Mouse (Mus musculus): ENCODE measurements at regions not wholly inside any gene's neighbourhood (a gene's known extent, or its start where the extent isn't known, plus 50 kb on each side); places are given as distances from the start of the nearest gene placed in this dataset.

DNA sequence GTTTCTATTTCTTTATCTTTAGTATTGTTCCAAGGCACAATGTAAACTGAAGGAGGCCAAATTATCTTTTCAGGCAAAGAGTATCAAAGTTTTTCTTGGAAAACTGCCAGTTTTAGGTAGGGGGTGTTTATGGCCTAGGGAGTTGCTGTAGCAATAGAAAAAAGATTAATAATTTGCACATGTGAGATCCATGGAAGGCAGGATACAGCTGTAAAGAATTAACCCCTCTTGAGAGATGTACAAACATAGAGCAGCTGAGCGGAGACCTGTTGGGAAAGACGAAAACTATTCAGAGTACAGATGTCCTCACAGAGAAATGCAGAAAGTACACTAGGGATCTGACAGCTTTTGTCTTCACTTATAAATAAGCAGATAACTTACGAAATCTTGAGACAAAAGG is 176.8 kb downstream of the Fign start:
- Histone ChIP-seq H3K27ac (no peak overlapping the region), H3K4me3 (no peak overlapping the region), H3K36me3 (replicated peaks) (no peaks in the 10 kb centered on the region), H3K27me3 (ENCODE audit: poor library complexity, severe bottlenecking) (no peaks in the 10 kb centered on the region), H3K9me3 (no peaks in the 10 kb centered on the region), H3K4me1 (peaks cover 11% of the 10 kb centered on the region)
- 62% methylated on average over 3 of the region's 3 CpGs for WGBS
- DNase-seq (ENCODE audit: extremely low spot score, low spot score): no peak

GRCm38 (mm10) chr2:63920019-63920418 is 177.8 kb downstream of the Fign start:
- H3K27me3 ChIP-seq (ENCODE audit: poor library complexity, severe bottlenecking): no peaks in the 10 kb centered on the region
- DNase-seq (ENCODE audit: extremely low spot score, low spot score): no peak
- WGBS: 92% methylated on average over 4 of the region's 4 CpGs

DNA sequence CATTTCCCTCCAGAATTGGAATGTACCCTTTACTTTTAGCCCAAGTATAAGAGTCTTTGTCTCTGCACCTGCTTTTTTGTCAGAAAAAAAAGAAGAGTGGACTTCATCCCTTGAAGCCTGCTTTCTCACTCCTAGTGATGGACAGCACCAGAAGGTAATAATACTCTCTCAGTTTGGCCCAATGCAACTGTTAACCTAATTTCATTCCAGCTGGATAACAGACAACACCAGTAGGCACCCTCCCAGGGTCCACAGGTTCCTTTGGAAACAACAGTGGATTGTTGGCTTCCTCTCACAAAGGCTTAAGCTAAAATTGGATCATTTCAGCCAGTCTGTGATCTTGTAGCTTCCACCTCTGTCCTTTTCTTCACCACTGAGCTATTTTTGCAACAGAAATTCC is 197.2 kb downstream of the Fign start:
- DNase-seq (ENCODE audit: extremely low spot score, low spot score): no peak
- Histone ChIP-seq H3K9me3 (no peaks in the 10 kb centered on the region), H3K4me3 (no peak overlapping the region)

More at GRCm38 (mm10) chr2:63920019-63920418, 177.8 kb downstream of the Fign start:
- H3K9me3 ChIP-seq: no peaks in the 10 kb centered on the region
- no peaks in the 10 kb centered on the region for H3K36me3 ChIP-seq (replicated peaks)
- H3K27ac ChIP-seq: no peak overlapping the region
- no peak overlapping the region for H3K4me3 ChIP-seq
- H3K4me1 ChIP-seq: 0 out of 2 replicates have a peak, but pooled peaks cover 3% of the 10 kb centered on the region

DNA sequence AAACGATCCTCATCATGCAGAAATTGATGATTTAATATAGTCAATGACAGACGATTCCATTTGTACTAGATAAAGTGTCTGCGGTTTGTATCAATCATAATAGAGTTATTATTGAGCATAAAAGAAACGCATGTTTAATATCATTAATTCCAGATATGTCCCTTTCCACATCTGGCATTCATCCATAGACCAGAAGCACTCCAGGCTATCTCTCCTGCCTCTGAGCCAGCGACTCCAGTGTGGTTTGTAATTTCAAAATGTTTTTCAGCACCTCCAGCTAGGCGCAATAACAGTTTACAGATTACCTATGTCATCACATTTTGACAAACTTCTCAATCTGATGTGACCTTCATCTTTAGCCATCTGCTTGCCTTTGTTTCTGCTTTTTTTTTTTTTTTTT is 219.4 kb downstream of the Fign start:
- DNase-seq (ENCODE audit: extremely low spot score, low spot score): no peak
- Histone ChIP-seq H3K4me1 (peaks cover 14% of the 10 kb centered on the region; the same call in 1 of the 2 replicates), H3K4me3 (no peak overlapping the region), H3K36me3 (replicated peaks) (no peaks in the 10 kb centered on the region), H3K27ac (no peak overlapping the region), H3K9me3 (no peaks in the 10 kb centered on the region), H3K27me3 (ENCODE audit: poor library complexity, severe bottlenecking) (no peaks in the 10 kb centered on the region)
- WGBS: 84% methylated on average over 6 of the region's 6 CpGs

More for the DNA sequence above, 197.2 kb downstream of the Fign start:
- no peaks in the 10 kb centered on the region for H3K4me1 ChIP-seq
- no peak overlapping the region for H3K27ac ChIP-seq
- no peaks in the 10 kb centered on the region for H3K27me3 ChIP-seq (ENCODE audit: poor library complexity, severe bottlenecking)
- H3K36me3 ChIP-seq (replicated peaks): no peaks in the 10 kb centered on the region

DNA sequence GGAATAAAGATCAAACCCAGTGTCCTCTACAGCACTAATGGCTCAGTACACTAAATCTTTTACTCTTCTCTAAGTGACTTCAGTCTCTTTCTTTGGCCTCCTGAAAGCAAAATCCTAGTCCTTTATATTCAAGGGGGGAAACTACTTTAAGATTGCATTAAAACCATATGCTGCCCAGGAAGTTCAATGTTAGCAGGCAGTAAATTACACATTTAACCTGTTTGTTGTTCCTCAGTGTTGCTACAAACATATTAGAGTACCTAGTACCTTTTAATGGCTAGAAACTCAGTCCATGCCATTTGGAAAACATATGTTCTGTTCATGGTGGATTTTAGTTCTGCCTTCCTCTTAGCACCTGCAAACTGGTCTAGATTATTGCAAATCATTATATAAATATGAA is 220.5 kb downstream of the Fign start:
- Histone ChIP-seq H3K36me3 (replicated peaks) (no peaks in the 10 kb centered on the region), H3K9me3 (no peaks in the 10 kb centered on the region), H3K4me3 (no peak overlapping the region), H3K4me1 (peaks cover 14% of the 10 kb centered on the region; the same call in 1 of the 2 replicates), H3K27me3 (ENCODE audit: poor library complexity, severe bottlenecking) (no peaks in the 10 kb centered on the region), H3K27ac (no peak overlapping the region)
- DNase-seq (ENCODE audit: extremely low spot score, low spot score): no peak

GRCm38 (mm10) chr2:63876375-63876774 is 221.5 kb downstream of the Fign start:
- Histone ChIP-seq H3K4me3 (no peak overlapping the region), H3K27ac (no peak overlapping the region), H3K27me3 (ENCODE audit: poor library complexity, severe bottlenecking) (no peaks in the 10 kb centered on the region), H3K9me3 (no peaks in the 10 kb centered on the region), H3K4me1 (peaks cover 14% of the 10 kb centered on the region; the same call in 1 of the 2 replicates), H3K36me3 (replicated peaks) (no peaks in the 10 kb centered on the region)
- DNase-seq (ENCODE audit: extremely low spot score, low spot score): no peak
- WGBS: 31% methylated on average over 3 of the region's 3 CpGs

DNA sequence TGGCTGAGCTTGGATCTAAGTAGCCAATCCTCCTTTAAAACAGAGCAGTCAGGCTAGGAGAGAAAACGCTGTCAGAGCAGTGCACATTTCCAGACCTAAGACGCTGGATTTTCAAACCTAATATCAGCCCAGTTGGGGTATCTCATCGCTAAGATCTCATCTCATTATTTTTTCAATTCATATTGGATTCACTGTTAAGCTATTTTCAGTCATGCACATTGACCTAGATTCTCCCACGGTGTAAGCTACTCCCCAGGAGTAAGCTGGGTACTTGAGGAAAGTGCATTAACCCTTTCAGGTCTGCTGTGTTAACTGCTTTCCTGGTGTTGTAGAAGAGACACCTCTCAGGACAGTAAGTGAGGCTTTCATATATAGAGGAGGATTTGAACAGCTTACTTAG is 222.7 kb downstream of the Fign start:
- no peak for DNase-seq (ENCODE audit: extremely low spot score, low spot score)
- Histone ChIP-seq H3K27ac (no peak overlapping the region), H3K4me3 (no peak overlapping the region), H3K9me3 (no peaks in the 10 kb centered on the region), H3K4me1 (peaks cover 16% of the 10 kb centered on the region; the same call in 1 of the 2 replicates), H3K27me3 (ENCODE audit: poor library complexity, severe bottlenecking) (peaks cover 1% of the 10 kb centered on the region), H3K36me3 (replicated peaks) (no peaks in the 10 kb centered on the region)
- 24% methylated on average over 4 of the region's 4 CpGs for WGBS

DNA sequence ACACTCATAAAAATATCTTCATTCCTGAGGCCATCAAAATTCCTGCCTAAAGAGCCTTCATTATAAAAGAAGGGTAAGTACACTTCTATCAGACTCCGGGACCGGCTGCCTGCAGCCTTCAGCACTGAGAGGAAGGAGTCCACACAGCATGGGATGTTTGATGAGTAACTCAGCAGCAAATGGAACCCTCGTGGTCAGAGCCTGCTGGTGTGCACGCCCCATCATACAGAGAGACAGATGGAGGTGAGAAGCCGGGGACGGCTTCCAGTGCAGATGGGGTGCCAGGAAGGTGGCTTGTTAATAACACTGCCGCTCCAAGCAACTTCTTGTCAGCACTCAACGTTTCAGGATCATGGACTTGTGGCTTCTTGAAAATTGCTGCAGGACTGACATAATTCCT is 231.3 kb downstream of the Fign start:
- 81% methylated on average over 8 of the region's 8 CpGs for WGBS
- no peak overlapping the region for H3K4me3 ChIP-seq

GRCm38 (mm10) chr2:63861821-63862220 is 236.0 kb downstream of the Fign start:
- H3K27ac ChIP-seq: no peak overlapping the region
- H3K27me3 ChIP-seq (ENCODE audit: poor library complexity, severe bottlenecking): peaks cover 6% of the 10 kb centered on the region; the same call in 1 of the 2 replicates
- H3K9me3 ChIP-seq: no peaks in the 10 kb centered on the region
- peaks cover 2% of the 10 kb centered on the region for H3K4me1 ChIP-seq
- WGBS: 87% methylated on average over 3 of the region's 3 CpGs
- DNase-seq (ENCODE audit: extremely low spot score, low spot score): no peak
- H3K4me3 ChIP-seq: no peak overlapping the region
- H3K36me3 ChIP-seq (replicated peaks): no peaks in the 10 kb centered on the region

More for the DNA sequence above, 231.3 kb downstream of the Fign start:
- Histone ChIP-seq H3K36me3 (replicated peaks) (no peaks in the 10 kb centered on the region), H3K4me1 (0 out of 2 replicates have a peak, but pooled peaks cover 7% of the 10 kb centered on the region), H3K27me3 (ENCODE audit: poor library complexity, severe bottlenecking) (peaks cover 5% of the 10 kb centered on the region), H3K27ac (no peak overlapping the region), H3K9me3 (no peaks in the 10 kb centered on the region)
- no peak for DNase-seq (ENCODE audit: extremely low spot score, low spot score)

- peaks cover 12% of the 10 kb centered on the region; the same call in 1 of the 2 replicates for H3K27me3 ChIP-seq (ENCODE audit: poor library complexity, severe bottlenecking)
- peaks cover 38% of the 10 kb centered on the region for H3K4me1 ChIP-seq
- H3K4me3 ChIP-seq: no peak overlapping the region
- H3K9me3 ChIP-seq: no peaks in the 10 kb centered on the region
- no peaks in the 10 kb centered on the region for H3K36me3 ChIP-seq (replicated peaks)
- no peak overlapping the region for H3K27ac ChIP-seq
- no peak for DNase-seq (ENCODE audit: extremely low spot score, low spot score)
- 51% methylated on average over 11 of the region's 11 CpGs for WGBS
Observed at GRCm38 (mm10) chr2:63856462-63857054, 241.3 kb downstream of the Fign start.

GRCm38 (mm10) chr2:63855476-63855875 is 242.4 kb downstream of the Fign start:
- Histone ChIP-seq H3K27me3 (ENCODE audit: poor library complexity, severe bottlenecking) (peaks cover 12% of the 10 kb centered on the region; the same call in 1 of the 2 replicates), H3K27ac (no peak overlapping the region), H3K9me3 (no peaks in the 10 kb centered on the region), H3K4me3 (no peak overlapping the region), H3K36me3 (replicated peaks) (no peaks in the 10 kb centered on the region), H3K4me1 (peaks cover 38% of the 10 kb centered on the region)
- WGBS: 76% methylated on average over 5 of the region's 5 CpGs
- DNase-seq (ENCODE audit: extremely low spot score, low spot score): no peak

DNA sequence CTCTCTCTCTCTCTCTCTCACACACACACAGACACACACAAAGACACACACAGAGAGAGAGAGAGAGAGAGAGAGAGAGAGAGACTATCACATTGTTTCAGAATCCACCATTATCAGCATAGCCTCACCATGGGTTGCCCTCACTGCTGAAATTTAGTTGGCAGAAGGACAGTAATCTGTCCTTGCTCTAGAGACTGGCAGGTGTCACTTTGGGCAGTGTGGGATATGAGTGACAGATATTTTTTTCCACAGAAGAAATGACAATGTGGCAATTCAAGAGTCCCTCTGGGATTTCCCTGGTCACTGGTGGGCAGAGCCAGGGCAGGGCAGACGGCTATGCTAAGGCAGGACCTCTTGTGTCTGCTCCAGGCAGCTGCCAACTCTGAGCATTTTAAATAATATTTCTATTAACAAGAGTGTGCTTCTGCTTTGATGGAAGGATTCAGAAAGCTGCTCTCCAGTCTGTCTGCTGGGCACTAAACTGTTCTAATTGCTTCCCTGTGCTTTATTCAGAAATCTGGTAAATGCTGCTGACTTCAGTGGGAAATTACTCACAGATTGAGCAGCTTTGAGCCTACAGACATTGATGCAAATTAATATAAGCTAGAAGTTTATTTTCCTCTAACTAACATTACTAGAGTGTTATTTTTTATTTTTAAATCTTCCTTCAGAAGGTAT is 243.5 kb downstream of the Fign start:
- Histone ChIP-seq H3K27me3 (ENCODE audit: poor library complexity, severe bottlenecking) (peaks cover 12% of the 10 kb centered on the region; the same call in 1 of the 2 replicates), H3K27ac (peak overlapping the region; percentile 15; the same call in 1 of the 2 replicates), H3K4me1 (peaks cover 41% of the 10 kb centered on the region), H3K4me3 (no peak overlapping the region), H3K36me3 (replicated peaks) (no peaks in the 10 kb centered on the region), H3K9me3 (no peaks in the 10 kb centered on the region)
- DNase-seq (ENCODE audit: extremely low spot score, low spot score): no peak
- WGBS: 48% methylated on average over 1 of the region's 1 CpGs

DNA sequence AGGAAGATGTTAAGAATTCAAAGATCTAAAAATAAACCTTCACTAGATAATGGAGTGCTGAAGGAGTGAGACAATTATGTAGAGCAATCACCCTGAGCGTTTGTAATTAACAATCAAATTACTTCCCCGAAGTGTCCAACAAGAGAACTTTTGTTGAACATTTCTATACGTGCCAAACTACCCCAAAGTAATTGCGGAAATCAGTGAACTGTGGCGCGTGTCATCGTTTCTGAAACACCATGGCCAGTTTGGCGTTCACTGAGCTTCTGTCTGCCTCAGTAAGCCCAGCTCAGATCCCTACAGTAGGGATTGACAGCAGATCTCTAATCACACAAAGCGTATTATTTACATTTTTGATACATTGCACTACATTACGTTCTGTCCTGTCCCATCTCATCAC is 244.6 kb downstream of the Fign start:
- H3K4me1 ChIP-seq: peaks cover 41% of the 10 kb centered on the region
- no peak overlapping the region for H3K27ac ChIP-seq
- WGBS: 36% methylated on average over 10 of the region's 10 CpGs
- H3K9me3 ChIP-seq: no peaks in the 10 kb centered on the region
- H3K4me3 ChIP-seq: no peak overlapping the region
- H3K36me3 ChIP-seq (replicated peaks): no peaks in the 10 kb centered on the region
- peaks cover 12% of the 10 kb centered on the region; the same call in 1 of the 2 replicates for H3K27me3 ChIP-seq (ENCODE audit: poor library complexity, severe bottlenecking)
- DNase-seq (ENCODE audit: extremely low spot score, low spot score): no peak

All from forebrain, embryonic 10.5 days (tissue).